Mouse (Mus musculus) CH12.LX (cell line): ENCODE data around the gene Fcna. TPM values are rescaled to one million over a fixed set of nuclear protein-coding genes. Genes with fewer than 3 reads are reported as not detected.

Experiments
- DNase-seq: peaks from one replicate; pipeline ENCODE4 v3.0.0-alpha.2; 2013; ENCODE audit errors: extremely low read depth
- H3K27ac ChIP-seq: 2 replicates; pipeline ENCODE4 v1.5.1; 2012; ENCODE audit warnings: low read depth, mild to moderate bottlenecking, control low read depth, moderate library complexity; ENCODE audit not compliant: insufficient read depth
- H3K27me3 ChIP-seq: replicated peaks from 2 replicates; pipeline ENCODE3; 2012; ENCODE audit warnings: inconsistent platforms
- H3K36me3 ChIP-seq, 2 experiments: replicated peaks in 1 of 2; 2 replicates each; pipeline versions ENCODE3 to v1.6.1; 2012; ENCODE audit warnings: inconsistent platforms in 1 of 2, low read length in 1 of 2, mild to moderate bottlenecking in 1 of 2, mixed read lengths in 1 of 2, moderate library complexity in 1 of 2; ENCODE audit not compliant: control insufficient read depth in 1 of 2, insufficient read depth in 1 of 2
- H3K4me1 ChIP-seq, 2 experiments: 2 replicates each; pipeline ENCODE4 v1.6.1; 2012; ENCODE audit warnings: inconsistent platforms in 1 of 2, moderate library complexity in 1 of 2; ENCODE audit not compliant: insufficient read depth in 2 of 2, control insufficient read depth in 1 of 2
- H3K4me2 ChIP-seq: 2 replicates; pipeline ENCODE4 v1.6.1; 2012; ENCODE audit warnings: low read depth, mild to moderate bottlenecking, control low read depth; ENCODE audit not compliant: poor library complexity, insufficient read depth, severe bottlenecking
- H3K4me3 ChIP-seq, 3 experiments: fragments of 150-350 bp in 1 of 3; sonication (generic) in 1 of 3; replicated peaks in 1 of 3; 2 replicates each; pipeline versions ENCODE3 to v1.5.1; 2011 to 2012; ENCODE audit warnings: low read depth in 2 of 3, low read length in 2 of 3, mild to moderate bottlenecking in 2 of 3, moderate library complexity in 2 of 3, control low read depth in 1 of 3, improper control_type of control experiment in 1 of 3, inconsistent platforms in 1 of 3, mixed read lengths in 1 of 3; ENCODE audit not compliant: poor library complexity in 1 of 3
- H3K79me2 ChIP-seq: replicated peaks from 2 replicates; pipeline ENCODE4 v1.6.1; 2012; ENCODE audit warnings: mild to moderate bottlenecking, moderate library complexity; ENCODE audit not compliant: control insufficient read depth, poor library complexity, insufficient read depth, severe bottlenecking; ENCODE audit errors: extremely low read depth
- H3K9ac ChIP-seq: 2 replicates; pipeline ENCODE4 v1.6.1; 2012; ENCODE audit warnings: low read depth, mild to moderate bottlenecking, control low read depth, moderate library complexity; ENCODE audit not compliant: insufficient read depth
- H3K9me3 ChIP-seq: replicated peaks from 2 replicates; pipeline ENCODE3; 2012; ENCODE audit warnings: low read length, inconsistent platforms, mixed read lengths
- BHLHE40 ChIP-seq: IDR thresholded peaks from 2 replicates; pipeline ENCODE4 v1.6.1; 2011; ENCODE audit warnings: mild to moderate bottlenecking, low read depth, low read length, improper control_type of control experiment
- CHD2 ChIP-seq: IDR thresholded peaks from 2 replicates; pipeline ENCODE4 v1.6.1; 2011; ENCODE audit warnings: low read length, improper control_type of control experiment
- CTCF ChIP-seq, 2 experiments: IDR thresholded peaks in 1 of 2; conservative IDR thresholded peaks in 1 of 2; 2 replicates each; pipeline ENCODE4 v1.5.1; 2011 to 2012; ENCODE audit warnings: low read depth in 2 of 2, low read length in 2 of 2, improper control_type of control experiment in 1 of 2, inconsistent platforms in 1 of 2, mild to moderate bottlenecking in 1 of 2, moderate library complexity in 1 of 2
- EP300 ChIP-seq: IDR thresholded peaks from 2 replicates; pipeline ENCODE4 v1.6.1; 2011; ENCODE audit warnings: low read length, improper control_type of control experiment
- HCFC1 ChIP-seq: IDR thresholded peaks from 2 replicates; pipeline ENCODE4 v1.6.1; 2012; ENCODE audit warnings: low read depth, mild to moderate bottlenecking, inconsistent platforms, low read length, improper control_type of control experiment
- IRF4 ChIP-seq: IDR thresholded peaks from 2 replicates; pipeline ENCODE4 v1.6.1; 2014; ENCODE audit warnings: low read depth, mild to moderate bottlenecking, inconsistent platforms, low read length, improper control_type of control experiment
- JUN ChIP-seq: IDR thresholded peaks from 2 replicates; pipeline ENCODE4 v1.6.1; 2011; ENCODE audit warnings: low read depth, mild to moderate bottlenecking, low read length, improper control_type of control experiment, moderate library complexity; ENCODE audit not compliant: insufficient read depth
- JUND ChIP-seq: conservative IDR thresholded peaks from 2 replicates; pipeline ENCODE4 v1.6.1; 2011; ENCODE audit warnings: low read depth, low read length, improper control_type of control experiment
- KAT2A ChIP-seq: IDR thresholded peaks from 2 replicates; pipeline ENCODE4 v1.6.1; 2012; ENCODE audit warnings: low read length, improper control_type of control experiment, inconsistent platforms; ENCODE audit not compliant: insufficient replicate concordance
- MAFK ChIP-seq: IDR thresholded peaks from 2 replicates; pipeline ENCODE4 v1.6.1; 2011; ENCODE audit warnings: low read length, improper control_type of control experiment; ENCODE audit not compliant: insufficient replicate concordance
- MAZ ChIP-seq: IDR thresholded peaks from 2 replicates; pipeline ENCODE4 v1.6.1; 2012; ENCODE audit warnings: low read depth, mild to moderate bottlenecking, inconsistent platforms, low read length, improper control_type of control experiment, moderate library complexity
- MEF2A ChIP-seq: IDR thresholded peaks from 2 replicates; pipeline ENCODE4 v1.6.1; 2014; ENCODE audit warnings: low read depth, mild to moderate bottlenecking, inconsistent platforms, low read length, improper control_type of control experiment, borderline replicate concordance
- MXI1 ChIP-seq: IDR thresholded peaks from 2 replicates; pipeline ENCODE4 v1.6.1; 2011; ENCODE audit warnings: mild to moderate bottlenecking, low read depth, low read length, improper control_type of control experiment
- MYC ChIP-seq: IDR thresholded peaks from 2 replicates; pipeline ENCODE4 v1.6.1; 2011; ENCODE audit warnings: low read depth, mild to moderate bottlenecking, improper control_type of control experiment, low read length
- NELFE ChIP-seq: IDR thresholded peaks from 2 replicates; pipeline ENCODE4 v1.6.1; 2011; ENCODE audit warnings: low read depth, low read length, improper control_type of control experiment
- PAX5 ChIP-seq: IDR thresholded peaks from 2 replicates; pipeline ENCODE4 v1.6.1; 2012; ENCODE audit warnings: low read length, inconsistent platforms, mixed read lengths
- RAD21 ChIP-seq: IDR thresholded peaks from 2 replicates; pipeline ENCODE4 v1.6.1; 2011; ENCODE audit warnings: low read depth, mild to moderate bottlenecking, low read length, improper control_type of control experiment, moderate library complexity
- SIN3A ChIP-seq: IDR thresholded peaks from 2 replicates; pipeline ENCODE4 v1.6.1; 2012; ENCODE audit warnings: low read length, improper control_type of control experiment, inconsistent platforms
- SMC3 ChIP-seq: IDR thresholded peaks from 2 replicates; pipeline ENCODE4 v1.6.1; 2011; ENCODE audit warnings: low read depth, low read length, improper control_type of control experiment
- TCF12 ChIP-seq: IDR thresholded peaks from 2 replicates; pipeline ENCODE4 v1.6.1; 2014; ENCODE audit warnings: low read depth, mild to moderate bottlenecking, inconsistent platforms, low read length, improper control_type of control experiment
- UBTF ChIP-seq: IDR thresholded peaks from 2 replicates; pipeline ENCODE4 v1.6.1; 2012; ENCODE audit warnings: low read depth, mild to moderate bottlenecking, inconsistent platforms, low read length, improper control_type of control experiment, moderate library complexity
- USF1 ChIP-seq: IDR thresholded peaks from 2 replicates; pipeline ENCODE4 v1.6.1; 2014; ENCODE audit warnings: low read depth, mild to moderate bottlenecking, inconsistent platforms, low read length, improper control_type of control experiment
- USF2 ChIP-seq: conservative IDR thresholded peaks from 2 replicates; pipeline ENCODE4 v1.6.1; 2011; ENCODE audit warnings: low read depth, low read length, improper control_type of control experiment
- ZC3H11A ChIP-seq: IDR thresholded peaks from 2 replicates; pipeline ENCODE4 v1.6.1; 2012; ENCODE audit warnings: low read depth, mild to moderate bottlenecking, inconsistent platforms, low read length, improper control_type of control experiment
- ZKSCAN1 ChIP-seq: IDR thresholded peaks from 2 replicates; pipeline ENCODE4 v1.6.1; 2012; ENCODE audit warnings: low read depth, inconsistent platforms, low read length, improper control_type of control experiment, borderline replicate concordance
- ZNF384 ChIP-seq: IDR thresholded peaks from 2 replicates; pipeline ENCODE4 v1.6.1; 2012; ENCODE audit warnings: low read depth, low read length, improper control_type of control experiment, inconsistent platforms
- dilution Hi-C: fragments of 300-500 bp; cut with MboI; formaldehyde crosslinking; loops from 2 replicates; pipeline ENCODE4 v1.14.3; 2020; ENCODE audit warnings: low sequenced_read_pairs; ENCODE audit not compliant: extremely low pct_unique_long_range_greater_than_20kb, extremely low pct_ligation_motif_present
- in situ Hi-C: fragments of 300-500 bp; cut with MboI; formaldehyde crosslinking; loops from 3 replicates; pipeline ENCODE4 v1.14.3; 2019; ENCODE audit warnings: low sequenced_read_pairs, low pct_ligation_motif_present, low pct_unique_long_range_greater_than_20kb, mixed read lengths
- polyA plus RNA-seq: library from polyadenylated mRNA; unstranded; fragments of >175 nt; gene quantifications from 2 replicates; pipeline ENCODE4 v1.2.1, GENCODE M21; 2012; ENCODE audit warnings: low read depth; ENCODE audit not compliant: insufficient read length
- total RNA-seq, 2 experiments: library from RNA; depleted of rRNA; stranded (reverse); fragments of 300-350 nt in 1 of 2; fragments of >200 nt in 1 of 2; gene quantifications; 2 replicates each; pipeline ENCODE4 v1.2.3; 2012 to 2014

Gene Fcna
- total and polyA plus RNA-seq, 3 experiments: not detected

- no peak overlapping the region for H3K4me3 ChIP-seq
- H3K9me3 ChIP-seq: no peaks in the 10 kb centered on the region
- H3K27me3 ChIP-seq: no peaks in the 10 kb centered on the region
- H3K4me1 ChIP-seq: peaks cover 0 to 25% of the 10 kb centered on the region in 2 experiments; a peak in 3 of 4 replicates
- dilution Hi-C loops: no loop called here
- in situ Hi-C loops: no loop called here
- peak; percentile 21 for DNase-seq
- H3K36me3 ChIP-seq: no peaks in the 10 kb centered on the region
- no peaks in the 10 kb centered on the region for H3K79me2 ChIP-seq
- H3K27ac ChIP-seq: no peak overlapping the region
- H3K9ac ChIP-seq: no peak overlapping the region
- no peak overlapping the region for H3K4me2 ChIP-seq
- TF ChIP-seq SIN3A: 0 out of 2 replicates have a peak, but pooled peaks have one; percentile 29
- TF ChIP-seq KAT2A: no peak
- no peak for TF ChIP-seq NELFE
- TF ChIP-seq MYC: no peak
- no peak for TF ChIP-seq SMC3
- no peak for TF ChIP-seq MEF2A
- no peak for TF ChIP-seq ZC3H11A
- no peak for TF ChIP-seq USF2
- no peak for TF ChIP-seq IRF4
- TF ChIP-seq EP300: 0 out of 2 replicates have a peak, but pooled peaks have one; percentile 22
- TF ChIP-seq JUN: no peak
- peak; percentile 62 for TF ChIP-seq BHLHE40
- TF ChIP-seq MAZ: no peak
- TF ChIP-seq UBTF: no peak
- no peak for TF ChIP-seq ZNF384
Observed at GRCm38 (mm10) chr2:25664125-25664524, 36.3 kb upstream of the Fcna start.

- Histone ChIP-seq H3K27me3 (no peaks in the 10 kb centered on the region), H3K4me1 (peaks cover 4 to 31% of the 10 kb centered on the region in 2 experiments), H3K4me3 (no peak overlapping the region), H3K9ac (no peak overlapping the region), H3K9me3 (no peaks in the 10 kb centered on the region), H3K79me2 (no peaks in the 10 kb centered on the region), H3K4me2 (no peak overlapping the region), H3K36me3 (no peaks in the 10 kb centered on the region), H3K27ac (no peak overlapping the region)
- dilution Hi-C loops: no loop called here
- TF ChIP-seq TCF12 (no peak), MEF2A (no peak), USF1 (no peak), PAX5 (no peak), MAZ (no peak), EP300 (no peak), BHLHE40 (no peak), CTCF (conservative IDR thresholded peaks at IDR 0.05 in 1 of 2, IDR thresholded peaks at IDR 0.05 in 1 of 2; ENCODE audit: low read depth in 2 of 2, low read length in 2 of 2) (peak; percentile 74 to 85), SMC3 (peak; percentile 65), RAD21 (peak; percentile 76), HCFC1 (no peak), SIN3A (no peak), CHD2 (no peak), ZKSCAN1 (no peak), ZC3H11A (no peak), MXI1 (no peak), MAFK (no peak), JUN (no peak), JUND (no peak)
- in situ Hi-C loops: no loop called here
- DNase-seq: peak; percentile 70
Observed at GRCm38 (mm10) chr2:25663511-25663910, 35.7 kb upstream of the Fcna start.
